8 mouse cellular contexts compared by ENCODE assay signal in the genomic region with DNA sequence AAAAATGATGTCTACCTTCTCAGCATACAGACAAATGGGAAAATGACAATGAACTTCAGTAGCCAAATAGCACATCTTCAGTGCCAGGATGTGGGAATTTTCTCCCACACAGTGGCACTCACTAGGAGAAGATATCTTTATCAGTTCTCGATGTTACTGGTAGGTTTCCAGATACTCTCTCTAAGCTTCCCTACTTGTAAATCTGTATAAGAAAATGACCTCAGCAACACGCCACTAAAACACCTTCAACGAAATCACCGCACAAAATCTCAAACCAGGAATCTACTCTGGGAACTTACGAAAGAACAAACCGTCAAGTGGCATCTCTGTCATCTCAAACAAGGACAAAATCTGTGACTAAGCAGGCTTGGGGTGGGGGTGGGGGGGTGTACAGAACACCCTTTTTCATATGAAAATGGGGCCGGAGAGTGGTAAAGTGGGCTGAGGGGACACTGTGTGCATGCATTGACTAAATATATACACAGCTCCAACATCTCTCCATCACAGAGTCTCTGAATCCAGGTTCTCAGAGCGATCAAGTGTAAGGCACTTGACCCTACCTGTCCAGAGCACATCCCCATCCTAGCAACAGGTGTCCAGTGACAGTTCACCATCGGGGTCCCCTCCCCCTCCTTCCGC.
DNase-seq lines count a peak whose midpoint lies in the region; ATAC-seq and TF ChIP-seq lines count a peak whose summit lies in the region.

No protein-coding gene starts in this region.

- no peak for DNase-seq in kidney, adult 18-20 months
- DNase-seq in adrenal gland, postnatal 36 days, result no peak
- no peak for DNase-seq in urinary bladder, postnatal 25 days (ENCODE audit: low spot score)
- DNase-seq in adrenal gland, postnatal 25 days, result no peak

- H3K4me2 ChIP-seq in kidney, embryonic 15.5 days, result peak overlapping the region; percentile 88
- H3K4me2 ChIP-seq in hindbrain, embryonic 13.5 days, result peak overlapping the region; percentile 78
- H3K4me2 ChIP-seq in midbrain, embryonic 15.5 days, result peak overlapping the region; percentile 65

- peak overlapping the region; percentile 87 for H3K9ac ChIP-seq in kidney, embryonic 15.5 days
- H3K9ac ChIP-seq in hindbrain, embryonic 13.5 days, result peak overlapping the region; percentile 95
- peak overlapping the region; percentile 71 for H3K9ac ChIP-seq in midbrain, embryonic 15.5 days

- H3K36me3 ChIP-seq in kidney, embryonic 15.5 days, result no peaks in the 10 kb centered on the region
- no peaks in the 10 kb centered on the region for H3K36me3 ChIP-seq in hindbrain, embryonic 13.5 days
- no peaks in the 10 kb centered on the region for H3K36me3 ChIP-seq in midbrain, embryonic 15.5 days (replicated peaks)

- no peaks in the 10 kb centered on the region for H3K9me3 ChIP-seq in kidney, embryonic 15.5 days (replicated peaks)
- H3K9me3 ChIP-seq in hindbrain, embryonic 13.5 days, result no peaks in the 10 kb centered on the region
- no peaks in the 10 kb centered on the region for H3K9me3 ChIP-seq in midbrain, embryonic 15.5 days

- H3K4me1 ChIP-seq in kidney, embryonic 15.5 days, result peaks cover 27% of the 10 kb centered on the region
- peaks cover 25% of the 10 kb centered on the region for H3K4me1 ChIP-seq in bone marrow macrophage, adult 2 months (ENCODE audit: control insufficient read depth, insufficient read depth, low read length)
- H3K4me1 ChIP-seq in hindbrain, embryonic 13.5 days (replicated peaks), result peaks cover 36% of the 10 kb centered on the region
- peaks cover 35% of the 10 kb centered on the region for H3K4me1 ChIP-seq in midbrain, embryonic 15.5 days

- no peak for TF ChIP-seq POLR2A in bone marrow macrophage, adult 2 months (IDR thresholded peaks at IDR 0.05; ENCODE audit: borderline replicate concordance, low read depth, low read length)

- no peak; the same call in 1 of the 2 replicates for ATAC-seq in kidney, embryonic 15.5 days (replicated peaks; ENCODE audit: low FRiP score)
- peak; percentile 67; the same call in 1 of the 2 replicates for ATAC-seq in hindbrain, embryonic 13.5 days (ENCODE audit: low FRiP score)
- ATAC-seq in midbrain, embryonic 15.5 days (replicated peaks), result peak; percentile 61; the same call in 1 of the 2 replicates

- 39% methylated on average over 10 of the region's 10 CpGs for WGBS in kidney, embryonic 15.5 days
- 47% methylated on average over 10 of the region's 10 CpGs for WGBS in hindbrain, embryonic 13.5 days
- WGBS in midbrain, embryonic 15.5 days, result 37% methylated on average over 10 of the region's 10 CpGs

- H3K4me3 ChIP-seq in kidney, embryonic 15.5 days (replicated peaks), result peak overlapping the region; percentile 74
- H3K4me3 ChIP-seq in bone marrow macrophage, adult 2 months (ENCODE audit: insufficient read depth, low read length), result peak overlapping the region; percentile 99
- H3K4me3 ChIP-seq in hindbrain, embryonic 13.5 days, result peak overlapping the region; percentile 96
- H3K4me3 ChIP-seq in midbrain, embryonic 15.5 days, result peak overlapping the region; percentile 73

- TF ChIP-seq CTCF in bone marrow macrophage, adult 2 months (IDR thresholded peaks at IDR 0.05; ENCODE audit: low read depth, low read length), result no peak

- peak overlapping the region; percentile 80 for H3K27ac ChIP-seq in kidney, embryonic 15.5 days
- H3K27ac ChIP-seq in bone marrow macrophage, adult 2 months (ENCODE audit: insufficient read depth, low read depth, low read length), result peak overlapping the region; percentile 78
- peak overlapping the region; percentile 88 for H3K27ac ChIP-seq in hindbrain, embryonic 13.5 days
- H3K27ac ChIP-seq in midbrain, embryonic 15.5 days, result peak overlapping the region; percentile 89

- no peaks in the 10 kb centered on the region for H3K27me3 ChIP-seq in kidney, embryonic 15.5 days
- H3K27me3 ChIP-seq in hindbrain, embryonic 13.5 days, result no peaks in the 10 kb centered on the region
- no peaks in the 10 kb centered on the region for H3K27me3 ChIP-seq in midbrain, embryonic 15.5 days (replicated peaks)
